8 mouse cellular contexts compared by ENCODE assay signal in genomic region chr12:112873452-112874190, GRCm38 (mm10). TPM values are rescaled to one million over a fixed set of nuclear protein-coding genes. Genes with fewer than 3 reads are reported as not detected.
DNase-seq lines count a peak whose midpoint lies in the region; ATAC-seq lines count a peak whose summit lies in the region.

No protein-coding gene starts in this region.

- H3K9ac ChIP-seq in intestine, embryonic 16.5 days (ENCODE audit: low read depth, low read length) = peak overlapping the region; percentile 31; the same call in 1 of the 2 replicates
- no peak overlapping the region for H3K9ac ChIP-seq in liver, embryonic 11.5 days (ENCODE audit: low read depth, low read length)
- no peak overlapping the region for H3K9ac ChIP-seq in neural tube, embryonic 11.5 days (ENCODE audit: low read length)

- H3K4me1 ChIP-seq in intestine, embryonic 16.5 days (ENCODE audit: control insufficient read depth, insufficient read depth, low read length) = peaks cover 44% of the 10 kb centered on the region
- peaks cover 25% of the 10 kb centered on the region for H3K4me1 ChIP-seq in liver, embryonic 11.5 days (replicated peaks; ENCODE audit: control insufficient read depth, insufficient read depth, low read length)
- H3K4me1 ChIP-seq in neural tube, embryonic 11.5 days (ENCODE audit: control insufficient read depth, insufficient read depth, low read length) = peaks cover 7% of the 10 kb centered on the region

- peak overlapping the region; percentile 34 for H3K4me3 ChIP-seq in intestine, embryonic 16.5 days (ENCODE audit: low read length)
- no peak overlapping the region for H3K4me3 ChIP-seq in liver, embryonic 11.5 days (ENCODE audit: low read depth, low read length)
- H3K4me3 ChIP-seq in neural tube, embryonic 11.5 days (ENCODE audit: low read depth, low read length) = no peak overlapping the region

- H3K27ac ChIP-seq in intestine, embryonic 16.5 days (ENCODE audit: low read length) = no peak overlapping the region
- H3K27ac ChIP-seq in liver, embryonic 11.5 days (ENCODE audit: low read depth, low read length) = no peak overlapping the region
- H3K27ac ChIP-seq in neural tube, embryonic 11.5 days (ENCODE audit: low read depth, low read length) = no peak overlapping the region

- WGBS in intestine, embryonic 16.5 days = 15% methylated on average over 18 of the region's 18 CpGs
- 20% methylated on average over 18 of the region's 18 CpGs for WGBS in liver, embryonic 11.5 days
- 19% methylated on average over 18 of the region's 18 CpGs for WGBS in neural tube, embryonic 11.5 days

- H3K4me2 ChIP-seq in intestine, embryonic 16.5 days (ENCODE audit: low read depth, low read length) = peak overlapping the region; percentile 52
- peak overlapping the region; percentile 32 for H3K4me2 ChIP-seq in liver, embryonic 11.5 days
- peak overlapping the region; percentile 26; the same call in 1 of the 2 replicates for H3K4me2 ChIP-seq in neural tube, embryonic 11.5 days (ENCODE audit: low read depth)

- H3K9me3 ChIP-seq in intestine, embryonic 16.5 days (ENCODE audit: control insufficient read depth, low read length) = no peaks in the 10 kb centered on the region
- H3K9me3 ChIP-seq in liver, embryonic 11.5 days (ENCODE audit: control insufficient read depth, low read length) = no peaks in the 10 kb centered on the region
- H3K9me3 ChIP-seq in neural tube, embryonic 11.5 days (ENCODE audit: control insufficient read depth, low read length) = no peaks in the 10 kb centered on the region

- peak; percentile 52 for DNase-seq in ovary, postnatal 14 days (ENCODE audit: low spot score)
- DNase-seq in ovary, adult 18-20 months (ENCODE audit: low spot score) = no peak
- peak; percentile 63 for DNase-seq in c-Kit-positive CD71-negative TER-119-negative erythroid progenitor cells, embryonic 14.5 days (ENCODE audit: low read depth)
- DNase-seq in liver, embryonic 11.5 days (ENCODE audit: low spot score) = peak; percentile 57
- peak; percentile 74 for DNase-seq in neural tube, embryonic 11.5 days (ENCODE audit: low spot score)
- DNase-seq in thymus, postnatal 14 days = peak; percentile 84

- H3K27me3 ChIP-seq in intestine, embryonic 16.5 days (replicated peaks; ENCODE audit: control insufficient read depth, insufficient read depth, low read length) = peaks cover 45% of the 10 kb centered on the region
- H3K27me3 ChIP-seq in liver, embryonic 11.5 days (replicated peaks; ENCODE audit: control insufficient read depth, insufficient read depth, low read length) = peaks cover 70% of the 10 kb centered on the region
- peaks cover 58% of the 10 kb centered on the region for H3K27me3 ChIP-seq in neural tube, embryonic 11.5 days (ENCODE audit: control insufficient read depth, insufficient read depth, low read length)

- ATAC-seq in frontal cortex, adult (ENCODE audit: low TSS enrichment) = 0 out of 2 replicates have a peak, but pooled peaks have one; percentile 18
- no peak for ATAC-seq in intestine, embryonic 16.5 days
- no peak; the same call in 1 of the 2 replicates for ATAC-seq in liver, embryonic 11.5 days (replicated peaks; ENCODE audit: low FRiP score)
- ATAC-seq in neural tube, embryonic 11.5 days (ENCODE audit: insufficient read depth, low FRiP score, low TSS enrichment) = 0 out of 2 replicates have a peak, but pooled peaks have one; percentile 35

- no peaks in the 10 kb centered on the region for H3K36me3 ChIP-seq in intestine, embryonic 16.5 days (ENCODE audit: control insufficient read depth, insufficient read depth, low read length)
- H3K36me3 ChIP-seq in liver, embryonic 11.5 days (ENCODE audit: control insufficient read depth, insufficient read depth, low read length) = no peaks in the 10 kb centered on the region
- H3K36me3 ChIP-seq in neural tube, embryonic 11.5 days (ENCODE audit: control insufficient read depth, insufficient read depth, low read length) = no peaks in the 10 kb centered on the region

RNA-seq across cellular contexts. Expression of gene Gpr132, which starts 5.6 kb away (rescaled TPM):
- polyA plus RNA-seq in intestine, embryonic 16.5 days (2015; fragmentation: Nextera tagmentation; extraction: Ambion mirVana) = 0.40 and 0.48 TPM in 2 replicates
- polyA plus RNA-seq in liver, embryonic 11.5 days (2014; fragmentation: Nextera tagmentation; extraction: Ambion mirVana) = 0.53 and 0.62 TPM in 2 replicates
- polyA plus RNA-seq in neural tube, embryonic 11.5 days (2014; fragmentation: Nextera tagmentation; extraction: Ambion mirVana) = not detected in 2 replicates

RNA-seq across cellular contexts. Expression of gene Cdca4, which starts 44.4 kb away (rescaled TPM):
- polyA plus RNA-seq in intestine, embryonic 16.5 days (2015; fragmentation: Nextera tagmentation; extraction: Ambion mirVana) = 69.2 and 79.6 TPM in 2 replicates
- 111 and 125 TPM in 2 replicates for polyA plus RNA-seq in liver, embryonic 11.5 days (2014; fragmentation: Nextera tagmentation; extraction: Ambion mirVana)
- polyA plus RNA-seq in neural tube, embryonic 11.5 days (2014; fragmentation: Nextera tagmentation; extraction: Ambion mirVana) = 165 and 173 TPM in 2 replicates

RNA-seq across cellular contexts. Expression of gene Jag2, which starts 56.0 kb away (rescaled TPM):
- 2.2 and 2.4 TPM in 2 replicates for polyA plus RNA-seq in intestine, embryonic 16.5 days (2015; fragmentation: Nextera tagmentation; extraction: Ambion mirVana)
- polyA plus RNA-seq in liver, embryonic 11.5 days (2014; fragmentation: Nextera tagmentation; extraction: Ambion mirVana) = 0.39 and 1.4 TPM in 2 replicates
- polyA plus RNA-seq in neural tube, embryonic 11.5 days (2014; fragmentation: Nextera tagmentation; extraction: Ambion mirVana) = 5.4 and 5.9 TPM in 2 replicates

Comparison
In these comparisons a context has a peak if more than half of its experiments do, and no peak if none do; other contexts are left out.
1. ATAC-seq: peak in frontal cortex, adult (single experiment) and neural tube, embryonic 11.5 days (single experiment); none in intestine, embryonic 16.5 days (single experiment) and liver, embryonic 11.5 days (single experiment).
2. Peak in every context shown above with its lines, with median percentiles within 50 percentile points of each other: H3K4me2 ChIP-seq.